Mouse (Mus musculus) MEL (cell line): Measurements from ENCODE around the gene Ccdc22.

ENCODE experiments used
- CHD2 ChIP-seq: IDR thresholded peaks from 2 replicates; pipeline ENCODE4 v1.6.1; 2011; ENCODE audit warnings: low read length, improper control_type of control experiment
- TAL1 ChIP-seq: IDR thresholded peaks from 2 replicates; pipeline ENCODE4 v1.6.1; 2012; ENCODE audit warnings: mild to moderate bottlenecking, inconsistent platforms, low read length, moderate library complexity, mixed read lengths

DNA sequence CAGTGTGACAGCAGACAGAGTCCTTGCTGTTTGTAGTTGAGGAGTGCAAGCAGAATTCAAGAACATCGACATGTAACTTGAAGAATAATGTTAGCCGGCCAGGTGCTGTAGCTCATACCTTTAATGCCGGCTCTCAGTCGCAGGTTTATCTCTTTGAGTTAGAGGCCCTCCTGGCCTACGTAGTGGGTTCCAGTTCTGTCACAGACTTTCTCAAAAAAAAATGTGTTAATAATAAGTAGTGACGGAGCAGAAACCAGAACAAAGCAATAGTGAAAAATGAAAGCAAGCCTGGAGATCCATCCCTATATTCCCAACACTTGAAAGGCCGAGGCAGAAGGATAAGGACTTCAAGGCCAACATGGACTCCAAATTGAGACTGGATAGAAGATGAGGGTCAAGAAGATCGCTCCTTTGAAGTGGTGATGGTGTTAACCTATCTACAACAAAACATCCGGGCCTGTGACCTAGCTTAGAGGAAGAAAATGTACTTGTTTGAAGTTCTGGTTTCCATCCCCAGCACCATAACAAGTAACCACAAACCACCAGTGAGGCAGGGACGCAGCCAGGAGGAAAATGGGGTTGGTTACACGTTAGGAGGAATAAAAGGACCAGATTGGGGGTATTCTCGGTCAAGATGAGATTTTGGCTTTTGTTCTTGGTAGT is 12.7 kb upstream of the Ccdc22 start:
- TF ChIP-seq CHD2 (no peak), TAL1 (no peak)
